Mouse (Mus musculus): ENCODE results near the gene Fggy. TPM values are rescaled to one million over a fixed set of nuclear protein-coding genes. Genes with fewer than 3 reads are reported as not detected.

Gene Fggy
- total and polyA plus RNA-seq, 3 experiments: not detected

DNA sequence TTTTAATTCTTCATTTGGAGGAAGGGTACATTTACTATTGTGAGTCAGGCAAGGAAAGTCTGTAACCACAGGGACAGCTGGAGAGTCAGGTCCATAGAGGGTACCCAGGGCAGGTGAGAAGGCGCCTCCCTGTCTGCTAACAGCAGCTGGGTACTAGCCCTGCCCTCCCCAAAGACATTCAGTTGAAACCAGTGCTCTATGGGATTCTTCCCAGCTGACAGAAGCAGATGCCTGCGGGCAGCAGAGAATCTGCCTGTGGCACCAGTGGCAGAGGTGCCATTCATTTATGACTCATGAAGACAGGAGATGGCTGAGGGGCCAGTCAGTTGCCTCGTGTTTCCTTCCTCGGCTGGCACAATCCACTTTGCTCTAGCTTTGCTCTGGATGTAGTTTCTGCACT lies 106.3 kb downstream of the Fggy start:
- no peak overlapping the region for H3K27ac ChIP-seq (ENCODE audit: control insufficient read depth, low read depth, low read length)
- no peaks in the 10 kb centered on the region for H3K4me1 ChIP-seq (ENCODE audit: control insufficient read depth in 1 of 2, insufficient read depth in 2 of 2, low read length in 2 of 2)
- H3K4me3 ChIP-seq (ENCODE audit: control insufficient read depth in 1 of 2, insufficient read depth in 1 of 2, low read depth in 2 of 2, low read length in 2 of 2): no peak overlapping the region
- H3K9ac ChIP-seq (ENCODE audit: control insufficient read depth, low read depth, low read length, poor library complexity, severe bottlenecking): no peak overlapping the region
- TF ChIP-seq MEF2A (IDR thresholded peaks at IDR 0.05; ENCODE audit: extremely low read depth, insufficient replicate concordance, low read depth, low read length, poor library complexity, severe bottlenecking) (no peak), EP300 (IDR thresholded peaks at IDR 0.05; ENCODE audit: low read depth in 1 of 2, low read length in 2 of 2) (no peak), GABPA (IDR thresholded peaks at IDR 0.05; ENCODE audit: low read depth, low read length) (no peak), ZNF384 (IDR thresholded peaks at IDR 0.05; ENCODE audit: low read depth, low read length) (no peak), GATA1 (IDR thresholded peaks at IDR 0.05; ENCODE audit: low read depth, low read length) (no peak)
- H3K36me3 ChIP-seq (ENCODE audit: control insufficient read depth in 1 of 2, insufficient read depth in 2 of 2, low read length in 2 of 2): no peaks in the 10 kb centered on the region
- no peak for DNase-seq (ENCODE audit: low read depth, low spot score)
- no peaks in the 10 kb centered on the region for H3K27me3 ChIP-seq (ENCODE audit: control insufficient read depth in 1 of 2, insufficient read depth in 2 of 2, low read length in 2 of 2)
- no peaks in the 10 kb centered on the region for H3K79me2 ChIP-seq (ENCODE audit: control insufficient read depth, insufficient read depth, low read length, poor library complexity)
- no peaks in the 10 kb centered on the region for H3K9me3 ChIP-seq (replicated peaks; ENCODE audit: insufficient read depth, low read length)

DNA sequence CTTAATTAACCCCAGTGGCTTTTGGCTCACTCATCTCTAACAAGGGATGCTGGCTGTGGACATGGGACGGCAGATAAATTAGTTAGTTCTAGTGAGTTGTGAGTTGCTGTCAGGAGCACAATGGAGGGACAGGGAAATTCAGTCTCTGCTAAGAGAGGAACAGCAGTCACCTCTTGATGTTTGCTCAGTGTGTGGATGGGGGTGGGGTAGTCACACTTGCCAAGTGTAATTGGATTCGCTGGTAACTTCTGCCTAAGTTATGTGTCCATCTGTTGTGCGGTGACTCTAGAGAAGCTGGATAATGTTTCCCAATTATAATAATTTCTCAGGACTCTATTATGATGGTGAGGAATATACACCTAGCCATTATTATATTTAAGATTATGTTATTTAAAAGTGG lies 107.0 kb downstream of the Fggy start:
- Histone ChIP-seq H3K36me3 (ENCODE audit: control insufficient read depth in 1 of 2, insufficient read depth in 2 of 2, low read length in 2 of 2) (no peaks in the 10 kb centered on the region), H3K79me2 (ENCODE audit: control insufficient read depth, insufficient read depth, low read length, poor library complexity) (no peaks in the 10 kb centered on the region), H3K27ac (ENCODE audit: control insufficient read depth, low read depth, low read length) (no peak overlapping the region), H3K27me3 (ENCODE audit: control insufficient read depth in 1 of 2, insufficient read depth in 2 of 2, low read length in 2 of 2) (no peaks in the 10 kb centered on the region), H3K4me1 (ENCODE audit: control insufficient read depth in 1 of 2, insufficient read depth in 2 of 2, low read length in 2 of 2) (no peaks in the 10 kb centered on the region), H3K4me3 (ENCODE audit: control insufficient read depth in 1 of 2, insufficient read depth in 1 of 2, low read depth in 2 of 2, low read length in 2 of 2) (no peak overlapping the region), H3K9ac (ENCODE audit: control insufficient read depth, low read depth, low read length, poor library complexity, severe bottlenecking) (no peak overlapping the region), H3K9me3 (replicated peaks; ENCODE audit: insufficient read depth, low read length) (no peaks in the 10 kb centered on the region)
- TF ChIP-seq ZMIZ1 (IDR thresholded peaks at IDR 0.05; ENCODE audit: low read depth, low read length): no peak
- TF ChIP-seq ZKSCAN1 (IDR thresholded peaks at IDR 0.05; ENCODE audit: low read depth, low read length): no peak
- no peak for TF ChIP-seq E2F4 (IDR thresholded peaks at IDR 0.05; ENCODE audit: borderline replicate concordance, low read depth, low read length)
- no peak for TF ChIP-seq MAFK (IDR thresholded peaks at IDR 0.05; ENCODE audit: borderline replicate concordance, low read depth, low read length)
- TF ChIP-seq CHD1 (IDR thresholded peaks at IDR 0.05; ENCODE audit: low read depth, low read length): no peak
- TF ChIP-seq GABPA (IDR thresholded peaks at IDR 0.05; ENCODE audit: low read depth, low read length): no peak
- TF ChIP-seq MAZ (IDR thresholded peaks at IDR 0.05; ENCODE audit: low read depth, low read length): no peak
- no peak for TF ChIP-seq ZNF384 (IDR thresholded peaks at IDR 0.05; ENCODE audit: low read depth, low read length)
- no peak for TF ChIP-seq SMC3 (IDR thresholded peaks at IDR 0.05; ENCODE audit: low read depth, low read length)
- no peak for TF ChIP-seq USF2 (IDR thresholded peaks at IDR 0.05; ENCODE audit: borderline replicate concordance in 1 of 2, insufficient read depth in 1 of 2, low read depth in 1 of 2, low read length in 2 of 2)
- TF ChIP-seq UBTF (IDR thresholded peaks at IDR 0.05; ENCODE audit: borderline replicate concordance, insufficient read depth, low read depth, low read length): no peak
- no peak for TF ChIP-seq RCOR1 (IDR thresholded peaks at IDR 0.05; ENCODE audit: low read depth, low read length)
- DNase-seq (ENCODE audit: low read depth, low spot score): no peak
